Mouse (Mus musculus) forebrain, embryonic 10.5 days (tissue): ENCODE results near the gene Erp29. TPM values are rescaled to one million over a fixed set of nuclear protein-coding genes. Genes with fewer than 3 reads are reported as not detected.

Experiments used
- DNase-seq: peaks from one replicate; pipeline ENCODE4 v3.0.0-alpha.2; 2017; ENCODE audit warnings: low spot score; ENCODE audit errors: extremely low spot score
- H3K27ac ChIP-seq: fragments of 300-500 bp; sonication (generic); 2 replicates; pipeline ENCODE4 v1.5.1; 2016; ENCODE audit warnings: mild to moderate bottlenecking
- H3K27me3 ChIP-seq: fragments of 300-500 bp; sonication (generic); 2 replicates; pipeline ENCODE4 v1.6.1; 2016; ENCODE audit warnings: mild to moderate bottlenecking; ENCODE audit not compliant: poor library complexity, severe bottlenecking
- H3K36me3 ChIP-seq: fragments of 300-500 bp; sonication (generic); replicated peaks from 2 replicates; pipeline ENCODE4 v1.6.1; 2016; ENCODE audit warnings: mild to moderate bottlenecking, moderate library complexity
- H3K4me1 ChIP-seq: fragments of 300-500 bp; sonication (generic); 2 replicates; pipeline ENCODE4 v1.6.1; 2016
- H3K4me3 ChIP-seq: fragments of 300-500 bp; sonication (generic); 2 replicates; pipeline ENCODE4 v1.5.1; 2016; ENCODE audit warnings: mild to moderate bottlenecking, moderate library complexity
- H3K9me3 ChIP-seq: fragments of 300-500 bp; sonication (generic); 2 replicates; pipeline ENCODE4 v1.6.1; 2016; ENCODE audit warnings: mild to moderate bottlenecking, moderate library complexity
- WGBS: fragments of 180-500 bp; shearing (Covaris S2); methylation state at CpG from one replicate; pipeline ENCODE4 v1.1.7; 2016; 5-methylcytosine and 5-hydroxymethylcytosine counted together
- polyA plus RNA-seq: library from polyadenylated mRNA; unstranded; fragments of >200 nt; fragmentation: Nextera tagmentation; extraction: Ambion mirVana; gene quantifications from 2 replicates; pipeline ENCODE4 v1.2.1, GENCODE M21; 2016

Gene Erp29
- polyA plus RNA-seq, 1 experiment from 2014 or later: 140 TPM

DNA sequence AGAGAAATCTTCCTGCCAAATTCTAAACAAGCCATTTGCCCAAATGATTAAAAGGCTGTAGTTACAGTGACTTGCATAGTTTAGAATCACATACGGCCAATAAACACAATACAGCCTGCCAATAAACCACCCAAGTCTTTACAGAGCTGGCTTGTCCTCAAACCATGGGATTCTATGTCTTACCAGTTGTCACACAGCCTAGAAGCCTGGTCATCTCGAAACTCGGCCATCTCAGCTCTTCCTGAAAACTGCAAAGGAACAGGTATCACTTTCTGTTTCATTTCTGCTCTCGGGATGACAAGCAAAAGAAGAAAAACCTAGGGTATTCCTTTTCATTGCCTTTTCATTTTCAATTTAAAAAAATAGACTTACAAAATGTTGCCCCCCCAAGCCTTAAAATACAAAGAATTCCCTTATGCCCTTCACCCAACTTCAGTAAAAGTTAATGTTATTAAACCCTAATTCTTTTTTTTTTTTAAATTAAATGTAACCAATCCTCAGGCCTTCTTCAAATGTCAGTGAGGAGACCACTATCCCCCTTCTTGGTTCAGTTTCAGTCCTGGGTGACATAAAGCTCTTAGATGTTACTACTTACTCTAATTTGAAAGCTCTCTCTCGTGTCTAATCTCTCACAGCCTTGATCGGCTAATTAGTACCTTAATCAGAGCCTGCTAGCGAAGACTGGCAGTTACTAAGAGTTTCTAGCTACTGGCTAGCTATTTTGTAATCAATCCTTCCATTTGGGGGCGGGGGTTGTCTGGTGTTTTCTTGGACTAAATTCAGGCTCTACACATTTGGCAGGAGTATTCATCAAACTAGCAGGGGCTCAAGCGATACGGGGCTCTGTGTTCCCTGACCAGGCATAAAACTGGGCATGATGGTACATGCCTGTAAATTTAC is 68.2 kb downstream of the Erp29 start:
- Histone ChIP-seq H3K4me1 (peaks cover 32% of the 10 kb centered on the region), H3K9me3 (peaks cover 8% of the 10 kb centered on the region; the same call in 1 of the 2 replicates), H3K4me3 (peak overlapping the region; percentile 77), H3K27ac (no peak overlapping the region), H3K36me3 (peaks cover 38% of the 10 kb centered on the region), H3K27me3 (peaks cover 19% of the 10 kb centered on the region)
- WGBS: 63% methylated on average over 10 of the region's 10 CpGs
- no peak for DNase-seq

DNA sequence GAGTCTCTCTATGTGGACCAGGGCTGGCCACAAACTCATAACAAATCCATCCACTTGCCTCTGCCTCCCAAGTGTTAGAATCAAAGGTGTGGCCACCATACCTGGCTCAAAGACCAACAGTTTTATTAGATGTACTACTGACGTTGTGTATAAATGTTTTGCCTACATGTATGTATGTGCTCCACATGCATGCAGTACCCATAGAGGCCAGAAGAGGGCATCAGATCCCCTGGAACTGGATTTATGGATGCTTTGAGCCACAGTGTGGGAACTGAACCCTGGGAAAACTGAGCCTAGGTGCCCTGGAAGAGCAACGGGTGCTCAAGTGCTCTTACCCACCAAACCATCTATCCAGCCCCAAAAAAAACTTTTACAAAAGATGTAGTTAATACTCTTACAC is 71.6 kb downstream of the Erp29 start:
- Histone ChIP-seq H3K9me3 (peaks cover 8% of the 10 kb centered on the region; the same call in 1 of the 2 replicates), H3K27ac (no peak overlapping the region), H3K27me3 (0 out of 2 replicates have a peak, but pooled peaks cover under 1% of the 10 kb centered on the region), H3K4me1 (peaks cover 17% of the 10 kb centered on the region), H3K36me3 (peaks cover 70% of the 10 kb centered on the region), H3K4me3 (no peak overlapping the region)
- WGBS: 90% methylated on average over 2 of the region's 2 CpGs
- DNase-seq: no peak

DNA sequence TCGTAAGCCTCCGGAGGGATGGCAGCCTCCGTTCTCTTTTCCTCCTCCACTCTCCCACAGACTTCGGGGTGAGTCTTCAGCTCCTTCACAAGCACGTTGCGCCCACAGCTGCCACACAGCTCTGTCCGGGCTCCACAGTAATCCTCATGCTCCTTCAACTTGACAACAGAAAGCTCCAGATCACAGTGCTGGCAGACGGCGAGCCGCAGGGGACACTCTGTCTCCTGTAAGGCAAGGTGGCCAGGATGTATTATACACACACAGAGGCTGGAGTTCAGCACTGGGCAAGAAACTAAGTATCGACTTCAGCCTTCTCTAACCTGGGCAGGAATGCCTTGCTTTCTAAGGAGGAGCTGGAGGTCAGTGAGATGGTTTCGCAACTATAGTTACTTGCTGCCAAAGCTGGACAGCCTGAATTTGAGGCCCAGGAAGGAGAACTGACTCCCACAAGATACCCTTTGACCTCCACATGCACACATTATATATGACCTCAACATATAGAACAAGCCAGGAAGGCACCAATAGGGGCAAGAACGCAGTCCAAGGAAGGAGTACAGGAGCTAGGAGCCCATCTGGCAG is 73.5 kb downstream of the Erp29 start:
- Histone ChIP-seq H3K4me1 (0 out of 2 replicates have a peak, but pooled peaks cover under 1% of the 10 kb centered on the region), H3K27ac (no peak overlapping the region), H3K27me3 (no peaks in the 10 kb centered on the region), H3K9me3 (peaks cover 8% of the 10 kb centered on the region; the same call in 1 of the 2 replicates), H3K36me3 (peaks cover 86% of the 10 kb centered on the region), H3K4me3 (no peak overlapping the region)
- 91% methylated on average over 13 of the region's 13 CpGs for WGBS
- no peak for DNase-seq

Other genes with a start within 250 kb of the Erp29 start
- 659 and 678 TPM in 2 replicates for gene Rpl6, start 248.0 kb downstream of the Erp29 start, polyA plus RNA-seq
- 3.5 and 5.1 TPM in 2 replicates for gene Hectd4, start 232.3 kb downstream of the Erp29 start, polyA plus RNA-seq
- 59.8 and 62.2 TPM in 2 replicates for gene Trafd1, start 66.9 kb downstream of the Erp29 start, polyA plus RNA-seq
- 59.9 and 61.5 TPM in 2 replicates for gene Naa25, start 54.6 kb downstream of the Erp29 start, polyA plus RNA-seq
- 1.00 and 1.0 TPM in 2 replicates for gene Tmem116, start 613 bp downstream of the Erp29 start, polyA plus RNA-seq
- not detected in 2 replicates for gene Adam1b, start 50.9 kb upstream of the Erp29 start, polyA plus RNA-seq
- gene Adam1a, start 93.0 kb upstream of the Erp29 start, polyA plus RNA-seq: 1.1 TPM in 2 replicates
- gene Gm42878, start 93.0 kb upstream of the Erp29 start, polyA plus RNA-seq: not detected in 2 replicates
- gene Mapkapk5, start 93.4 kb upstream of the Erp29 start, polyA plus RNA-seq: 47.3 and 53.1 TPM in 2 replicates
- gene Aldh2, start 141.3 kb upstream of the Erp29 start, polyA plus RNA-seq: 125 TPM in 2 replicates
- gene Acad12, start 166.4 kb upstream of the Erp29 start, polyA plus RNA-seq: 2.7 and 3.0 TPM in 2 replicates
- gene Acad10, start 208.0 kb upstream of the Erp29 start, polyA plus RNA-seq: 2.0 TPM in 2 replicates
- 33.9 and 39.7 TPM in 2 replicates for gene Brap, start 208.1 kb upstream of the Erp29 start, polyA plus RNA-seq